Mouse (Mus musculus) hindbrain, embryonic 14.5 days (tissue): Measurements from ENCODE around the gene Adarb2. TPM values are rescaled to one million over a fixed set of nuclear protein-coding genes. Genes with fewer than 3 reads are reported as not detected.
A peak's percentile ranks its signal among the peaks of the same experiment; 100 is the strongest.

Experiments
- ATAC-seq: fragments of 200-750 bp; cut with Nextera tagmentation; 2 replicates; pipeline ENCODE4 v1.8.0; 2017; ENCODE audit warnings: moderate number of reproducible peaks, mild to moderate bottlenecking, moderate TSS enrichment, moderate library complexity; ENCODE audit not compliant: low FRiP score
- DNase-seq: peaks from one replicate; pipeline ENCODE4 v3.0.0-alpha.2; 2015; ENCODE audit warnings: low spot score
- H3K27ac ChIP-seq: fragments of 300-500 bp; sonication (generic); 2 replicates; pipeline ENCODE4 v1.5.1; 2014; ENCODE audit warnings: mild to moderate bottlenecking, moderate library complexity
- H3K27me3 ChIP-seq: fragments of 300-500 bp; sonication (generic); 2 replicates; pipeline ENCODE4 v1.6.1; 2014; ENCODE audit warnings: mild to moderate bottlenecking, low read length, mixed read lengths; ENCODE audit not compliant: control insufficient read depth, insufficient read depth
- H3K36me3 ChIP-seq: fragments of 300-500 bp; sonication (generic); replicated peaks from 2 replicates; pipeline ENCODE4 v1.6.1; 2014; ENCODE audit not compliant: control insufficient read depth, insufficient read depth
- H3K4me1 ChIP-seq: fragments of 300-500 bp; sonication (generic); replicated peaks from 2 replicates; pipeline ENCODE4 v1.6.1; 2014; ENCODE audit warnings: antibody characterized with exemption, low read length, mixed read lengths; ENCODE audit not compliant: control insufficient read depth, insufficient read depth
- H3K4me2 ChIP-seq: fragments of 300-500 bp; sonication (generic); replicated peaks from 2 replicates; pipeline ENCODE4 v1.6.1; 2014; ENCODE audit warnings: mild to moderate bottlenecking, moderate library complexity
- H3K4me3 ChIP-seq: fragments of 300-500 bp; sonication (generic); replicated peaks from 2 replicates; pipeline ENCODE4 v1.5.1; 2014; ENCODE audit warnings: mild to moderate bottlenecking, low read length
- H3K9ac ChIP-seq: fragments of 300-500 bp; sonication (generic); 2 replicates; pipeline ENCODE4 v1.6.1; 2014
- H3K9me3 ChIP-seq: fragments of 300-500 bp; sonication (generic); 2 replicates; pipeline ENCODE4 v1.6.1; 2016; ENCODE audit warnings: low read length; ENCODE audit not compliant: control insufficient read depth
- WGBS: fragments of 180-500 bp; shearing (Covaris S2); extraction: QIAGEN DNeasy Blood & Tissue Kit; methylation state at CpG from one replicate; pipeline ENCODE4 v1.1.7; 2014; 5-methylcytosine and 5-hydroxymethylcytosine counted together
- polyA plus RNA-seq: library from polyadenylated mRNA; unstranded; fragments of >200 nt; fragmentation: Nextera tagmentation; extraction: Ambion mirVana; gene quantifications from 2 replicates; pipeline ENCODE4 v1.2.1, GENCODE M21; 2014

The Adarb2 gene
- polyA plus RNA-seq, 1 experiment from 2014 or later = 27.5 TPM

GRCm38 (mm10) chr13:8352952-8353351 lies 150.3 kb downstream of the Adarb2 start:
- H3K4me3 ChIP-seq = no peak overlapping the region
- no peak overlapping the region for H3K4me2 ChIP-seq
- H3K27ac ChIP-seq = no peak overlapping the region
- DNase-seq (no peak), ATAC-seq (no peak)
- H3K9ac ChIP-seq = no peak overlapping the region
- no peaks in the 10 kb centered on the region for H3K27me3 ChIP-seq
- no peaks in the 10 kb centered on the region for H3K4me1 ChIP-seq
- H3K36me3 ChIP-seq = no peaks in the 10 kb centered on the region
- H3K9me3 ChIP-seq = no peaks in the 10 kb centered on the region

GRCm38 (mm10) chr13:8365523-8365922 lies 162.9 kb downstream of the Adarb2 start:
- Histone ChIP-seq H3K4me3 (no peak overlapping the region), H3K27me3 (no peaks in the 10 kb centered on the region), H3K9ac (no peak overlapping the region), H3K9me3 (no peaks in the 10 kb centered on the region), H3K36me3 (no peaks in the 10 kb centered on the region), H3K4me2 (no peak overlapping the region), H3K27ac (no peak overlapping the region), H3K4me1 (no peaks in the 10 kb centered on the region)
- DNase-seq (no peak), ATAC-seq (no peak)
- 84% methylated on average over 1 of the region's 1 CpGs for WGBS

GRCm38 (mm10) chr13:8366087-8366486 lies 163.4 kb downstream of the Adarb2 start:
- no peak for DNase-seq
- WGBS = 82% methylated on average over 4 of the region's 4 CpGs
- Histone ChIP-seq H3K27ac (no peak overlapping the region), H3K4me2 (no peak overlapping the region), H3K4me1 (no peaks in the 10 kb centered on the region), H3K36me3 (no peaks in the 10 kb centered on the region), H3K4me3 (no peak overlapping the region), H3K27me3 (no peaks in the 10 kb centered on the region), H3K9ac (no peak overlapping the region), H3K9me3 (no peaks in the 10 kb centered on the region)
- ATAC-seq = no peak

GRCm38 (mm10) chr13:8369868-8370387 lies 167.3 kb downstream of the Adarb2 start:
- Histone ChIP-seq H3K4me2 (no peak overlapping the region), H3K4me1 (no peaks in the 10 kb centered on the region), H3K36me3 (no peaks in the 10 kb centered on the region), H3K27ac (no peak overlapping the region), H3K9ac (no peak overlapping the region), H3K27me3 (no peaks in the 10 kb centered on the region), H3K4me3 (no peak overlapping the region), H3K9me3 (no peaks in the 10 kb centered on the region)
- ATAC-seq = no peak
- WGBS = 81% methylated on average over 7 of the region's 7 CpGs
- DNase-seq = no peak

- Histone ChIP-seq H3K9me3 (no peaks in the 10 kb centered on the region), H3K9ac (no peak overlapping the region), H3K27ac (no peak overlapping the region), H3K4me2 (no peak overlapping the region), H3K27me3 (no peaks in the 10 kb centered on the region), H3K4me1 (no peaks in the 10 kb centered on the region), H3K4me3 (no peak overlapping the region), H3K36me3 (no peaks in the 10 kb centered on the region)
- WGBS = 61% methylated on average over 1 of the region's 1 CpGs
- DNase-seq (no peak), ATAC-seq (no peak)
These were observed 185.9 kb downstream of the Adarb2 start for GRCm38 (mm10) chr13:8388541-8388940.

- no peak for DNase-seq
- Histone ChIP-seq H3K9ac (no peak overlapping the region), H3K9me3 (no peaks in the 10 kb centered on the region), H3K4me3 (no peak overlapping the region), H3K36me3 (no peaks in the 10 kb centered on the region), H3K4me2 (no peak overlapping the region), H3K27ac (no peak overlapping the region), H3K27me3 (no peaks in the 10 kb centered on the region), H3K4me1 (no peaks in the 10 kb centered on the region)
- 78% methylated on average over 4 of the region's 4 CpGs for WGBS
- ATAC-seq = no peak
These were observed 197.8 kb downstream of the Adarb2 start for GRCm38 (mm10) chr13:8400265-8401041.

- Histone ChIP-seq H3K4me1 (no peaks in the 10 kb centered on the region), H3K4me2 (no peak overlapping the region), H3K9ac (no peak overlapping the region), H3K4me3 (no peak overlapping the region), H3K27me3 (no peaks in the 10 kb centered on the region), H3K36me3 (no peaks in the 10 kb centered on the region), H3K9me3 (no peaks in the 10 kb centered on the region), H3K27ac (no peak overlapping the region)
- no peak for DNase-seq
- 78% methylated on average over 3 of the region's 3 CpGs for WGBS
- ATAC-seq = no peak
These were observed 199.7 kb downstream of the Adarb2 start for GRCm38 (mm10) chr13:8402324-8402873.

- H3K27ac ChIP-seq = no peak overlapping the region
- H3K4me1 ChIP-seq = no peaks in the 10 kb centered on the region
- DNase-seq (no peak), ATAC-seq (no peak)
- no peak overlapping the region for H3K4me2 ChIP-seq
- H3K36me3 ChIP-seq = no peaks in the 10 kb centered on the region
- no peaks in the 10 kb centered on the region for H3K9me3 ChIP-seq
- no peak overlapping the region for H3K9ac ChIP-seq
- no peaks in the 10 kb centered on the region for H3K27me3 ChIP-seq
- 71% methylated on average over 6 of the region's 6 CpGs for WGBS
- no peak overlapping the region for H3K4me3 ChIP-seq
These were observed 203.4 kb downstream of the Adarb2 start for GRCm38 (mm10) chr13:8406020-8406419.

GRCm38 (mm10) chr13:8410353-8411318 lies 208.0 kb downstream of the Adarb2 start:
- H3K4me1 ChIP-seq = no peaks in the 10 kb centered on the region
- 52% methylated on average over 5 of the region's 5 CpGs for WGBS
- ATAC-seq = peak; percentile 59; the same call in 1 of the 2 replicates
- no peaks in the 10 kb centered on the region for H3K27me3 ChIP-seq
- no peaks in the 10 kb centered on the region for H3K9me3 ChIP-seq
- no peak overlapping the region for H3K27ac ChIP-seq
- no peak overlapping the region for H3K4me3 ChIP-seq
- no peak overlapping the region for H3K4me2 ChIP-seq
- no peak overlapping the region for H3K9ac ChIP-seq
- no peaks in the 10 kb centered on the region for H3K36me3 ChIP-seq
- DNase-seq = no peak
